Mouse (Mus musculus): ENCODE results near the gene Gm47955.
"Not testable (repeated sequence)": the region's sequence is repeated elsewhere in the genome, so short reads cannot be mapped to it uniquely, and the experiment has no call there.

The Gm47955 gene

DNA sequence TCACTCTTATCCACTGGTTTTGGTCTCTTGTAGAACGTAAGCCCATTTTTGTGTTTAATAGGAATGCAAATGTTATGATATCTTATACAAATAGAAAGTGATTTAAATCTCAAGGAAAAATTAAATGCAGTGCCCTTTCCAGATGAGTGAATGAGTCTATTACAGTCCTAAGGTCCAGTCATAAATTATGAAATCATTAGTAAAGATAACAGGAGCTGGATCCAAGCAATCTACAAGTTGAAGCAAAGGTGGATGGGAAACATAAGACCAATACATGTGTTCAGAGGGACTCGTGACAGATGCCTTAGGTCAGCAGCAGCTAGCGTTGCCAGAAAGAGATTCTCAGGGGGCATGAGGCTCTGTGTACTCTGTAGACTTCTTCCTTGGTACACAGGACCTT lies 31.5 kb downstream of the Gm47955 start:
- in situ Hi-C loops (cut with MboI; ENCODE audit: low sequenced_read_pairs) = no loop called here

DNA sequence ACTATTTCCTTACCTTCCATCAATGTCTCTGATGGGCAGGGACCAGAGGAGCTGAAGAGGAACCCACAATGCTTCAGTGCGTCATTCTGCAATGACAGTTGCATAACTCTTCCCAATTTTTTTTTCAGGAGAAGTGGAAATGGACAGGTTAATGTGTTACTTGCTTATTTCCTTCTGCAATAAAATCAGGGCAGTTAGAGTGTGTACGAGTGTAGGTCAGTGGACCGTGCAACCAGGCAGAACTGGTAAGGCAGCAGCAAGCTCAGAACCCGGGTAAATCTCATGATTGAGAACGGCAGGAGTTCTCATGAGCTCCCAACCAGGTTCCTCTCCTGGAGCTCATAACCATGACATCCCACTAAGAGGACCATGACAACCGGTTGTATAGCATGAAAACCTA lies 32.0 kb downstream of the Gm47955 start:
- in situ Hi-C loops (cut with MboI; ENCODE audit: low sequenced_read_pairs) = no loop called here

DNA sequence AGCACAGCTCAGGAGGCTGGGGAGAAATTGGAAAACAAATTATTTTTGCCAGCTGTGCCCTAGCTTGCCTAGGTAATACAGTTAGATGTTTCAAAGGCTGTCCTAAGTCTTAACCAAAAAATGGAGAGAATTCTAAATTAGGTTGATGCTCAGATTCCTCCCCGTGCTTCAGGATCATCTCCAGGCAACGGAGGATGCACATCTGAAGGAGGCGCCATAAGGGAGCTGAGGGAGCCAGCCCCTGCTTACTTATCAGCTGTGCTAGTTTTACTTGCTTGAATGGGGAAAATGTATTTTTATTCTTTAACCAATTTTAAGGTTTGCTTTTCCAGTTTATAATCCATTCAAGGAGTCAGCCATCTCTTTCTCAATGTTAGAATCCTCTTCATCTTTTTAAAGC lies 33.9 kb downstream of the Gm47955 start:
- in situ Hi-C loops (cut with MboI; ENCODE audit: low sequenced_read_pairs) = no loop called here

GRCm38 (mm10) chr1:83000306-83000705 lies 40.2 kb downstream of the Gm47955 start, which contains the start of gene Gm47959:
Gm47959 (plus strand) TSS chr1:83000548.
- in situ Hi-C loops (cut with MboI; ENCODE audit: low sequenced_read_pairs) = not testable (repeated sequence)

GRCm38 (mm10) chr1:83006218-83007179 lies 46.4 kb downstream of the Gm47955 start:
- in situ Hi-C loops (cut with MboI; ENCODE audit: low sequenced_read_pairs) = no loop called here

GRCm38 (mm10) chr1:83007471-83007870 lies 47.4 kb downstream of the Gm47955 start:
- in situ Hi-C loops (cut with MboI; ENCODE audit: low sequenced_read_pairs) = no loop called here
